Mouse (Mus musculus) brain, embryonic 14.5 days (tissue): ENCODE measurements around the gene Slc25a25. TPM values are rescaled to one million over a fixed set of nuclear protein-coding genes. Genes with fewer than 3 reads are reported as not detected.

Experiments used
- DNase-seq: peaks from one replicate; pipeline ENCODE4 v3.0.0-alpha.2; 2011; ENCODE audit warnings: low read depth
- CTCF ChIP-seq: fragments of 200-500 bp; IDR thresholded peaks from 2 replicates; pipeline ENCODE4 v1.5.1; 2012; ENCODE audit warnings: inconsistent platforms, mild to moderate bottlenecking, moderate library complexity, borderline replicate concordance; ENCODE audit not compliant: insufficient read depth, insufficient read length; ENCODE audit errors: extremely low read depth
- POLR2A ChIP-seq: fragments of 200-500 bp; IDR thresholded peaks from 2 replicates; pipeline ENCODE4 v1.6.1; 2012; ENCODE audit warnings: mild to moderate bottlenecking, inconsistent platforms, borderline replicate concordance; ENCODE audit not compliant: poor library complexity, insufficient read depth, insufficient read length, severe bottlenecking; ENCODE audit errors: extremely low read depth
- polyA plus RNA-seq: library from polyadenylated mRNA; depleted of rRNA; stranded (reverse); fragments of >200 nt; gene quantifications from 2 replicates; pipeline ENCODE4 v1.2.3, GENCODE M21; 2012

Gene Slc25a25
- polyA plus RNA-seq, 1 experiment = 46.1 TPM

DNA sequence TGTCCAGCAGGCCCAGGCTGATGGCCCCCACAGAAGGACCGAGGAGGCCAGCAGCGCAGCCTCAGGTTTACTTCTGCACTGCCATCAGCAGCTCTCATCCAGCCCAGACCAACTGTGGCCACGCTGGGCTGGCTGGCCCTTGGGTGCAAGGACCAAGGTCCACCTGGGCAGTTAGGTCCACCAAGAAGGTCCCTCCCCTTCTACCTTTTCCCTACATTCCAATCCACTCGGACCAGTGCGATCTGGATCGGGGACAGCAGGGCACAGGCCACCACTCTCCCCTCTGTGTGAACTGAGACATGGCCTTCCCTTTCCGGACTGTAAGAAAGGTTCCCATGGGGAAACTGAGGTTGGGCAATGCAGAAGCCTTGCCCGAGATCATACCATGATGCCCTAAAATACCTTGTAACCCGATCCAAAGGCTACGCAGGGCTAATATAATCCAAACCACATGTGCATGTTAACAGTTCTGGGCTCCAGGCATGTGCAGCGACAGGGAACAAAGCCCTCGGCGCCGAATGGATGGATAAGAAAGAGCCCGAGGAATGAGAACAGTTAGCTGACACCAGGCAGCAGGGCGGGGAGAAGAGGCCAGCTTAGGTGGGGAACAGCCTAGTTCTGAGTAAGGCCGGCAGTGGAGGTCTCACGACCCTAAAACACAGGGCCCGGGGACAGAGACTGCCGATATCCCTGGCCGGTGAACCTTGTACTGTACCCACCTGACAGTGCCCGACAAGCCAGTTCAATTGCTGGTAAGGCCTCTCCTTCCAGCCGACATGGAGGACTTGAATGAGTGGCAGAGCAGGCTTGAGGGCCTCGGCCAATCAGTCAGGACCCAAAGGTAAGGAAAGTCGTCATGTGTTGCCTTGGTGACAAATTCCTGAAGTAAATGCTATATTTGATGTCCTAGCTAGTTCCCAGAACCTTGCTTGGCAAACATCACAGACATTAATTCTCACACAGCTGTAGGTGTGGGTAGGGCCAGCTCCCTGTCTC is 42.5 kb downstream of the Slc25a25 start:
- no peak for DNase-seq

DNA sequence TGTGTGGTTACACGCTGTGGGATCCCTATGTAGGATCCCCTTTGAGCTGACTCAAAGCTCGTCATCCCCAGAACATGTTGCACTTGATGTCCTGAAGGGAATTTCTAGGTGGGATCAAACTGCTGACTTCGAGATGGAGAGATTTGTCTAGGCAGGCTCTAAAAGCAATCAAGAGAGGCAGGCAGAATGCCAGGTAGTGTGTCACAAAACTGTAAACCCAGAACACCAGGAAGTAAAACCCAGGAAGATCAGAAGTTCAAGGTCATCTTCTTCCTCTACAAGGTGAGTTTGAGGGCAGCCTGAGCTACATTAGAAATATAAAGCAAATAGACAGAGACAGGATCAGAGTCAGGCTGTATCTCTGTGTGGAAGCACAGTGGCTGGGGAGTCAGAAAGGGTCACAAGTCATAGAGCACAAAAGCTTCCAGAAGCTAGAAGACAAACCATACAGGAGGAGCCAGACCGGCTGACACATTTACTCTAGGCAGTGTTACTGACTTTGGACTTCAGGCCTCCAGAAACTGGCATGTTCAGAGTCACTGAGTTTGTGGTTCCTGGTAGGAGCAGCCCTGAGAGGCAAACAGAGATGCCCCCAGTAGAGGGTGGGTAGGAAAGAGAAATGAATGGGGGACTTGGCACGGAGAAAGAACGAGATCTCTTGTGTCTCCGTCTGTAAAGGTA is 44.0 kb downstream of the Slc25a25 start:
- TF ChIP-seq CTCF (no peak), POLR2A (no peak)
- no peak for DNase-seq

More for the DNA sequence above, 42.5 kb downstream of the Slc25a25 start:
- TF ChIP-seq CTCF (no peak), POLR2A (no peak)

DNA sequence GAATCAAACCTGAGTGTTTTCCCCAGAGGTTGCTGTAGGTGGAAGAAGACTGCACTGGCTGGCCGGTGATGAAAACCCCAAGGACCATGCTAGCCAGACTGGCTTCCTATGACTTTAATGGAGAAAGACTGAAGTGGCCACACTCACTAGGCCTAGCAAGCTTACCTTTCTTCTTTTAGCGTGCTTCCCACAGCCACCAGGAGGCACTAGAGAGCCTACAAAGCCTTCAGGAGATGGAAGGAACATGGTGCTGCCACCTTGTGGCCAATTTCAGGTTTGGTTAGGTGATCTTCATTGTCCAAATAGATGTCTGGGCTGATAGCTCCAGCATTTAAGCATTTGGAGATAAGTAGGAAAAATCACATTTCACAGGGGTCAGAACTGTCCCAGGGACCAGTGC is 46.6 kb downstream of the Slc25a25 start:
- TF ChIP-seq POLR2A (no peak), CTCF (peak; percentile 99)
- peak; percentile 98 for DNase-seq

DNA sequence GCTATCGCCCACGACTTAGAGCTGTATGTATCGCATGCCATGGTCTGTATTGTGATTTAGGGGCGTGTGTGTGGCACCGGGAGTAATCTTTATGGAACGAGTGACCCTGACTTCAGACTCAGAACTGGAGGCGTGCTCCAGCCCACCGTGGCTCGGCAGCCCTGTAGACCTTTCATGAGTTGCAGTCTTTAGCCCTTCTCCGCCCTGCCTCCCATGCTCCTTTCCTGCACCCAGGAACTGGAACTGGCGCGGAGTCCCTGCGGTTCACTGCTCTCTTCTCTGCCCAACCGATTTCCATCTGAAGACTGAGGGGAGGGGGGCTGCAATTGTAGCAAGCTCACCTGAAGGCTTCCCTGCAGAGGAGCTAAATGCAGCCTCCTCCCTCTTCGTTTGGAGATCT is 54.5 kb downstream of the Slc25a25 start:
- TF ChIP-seq CTCF = no peak
- no peak for DNase-seq

DNA sequence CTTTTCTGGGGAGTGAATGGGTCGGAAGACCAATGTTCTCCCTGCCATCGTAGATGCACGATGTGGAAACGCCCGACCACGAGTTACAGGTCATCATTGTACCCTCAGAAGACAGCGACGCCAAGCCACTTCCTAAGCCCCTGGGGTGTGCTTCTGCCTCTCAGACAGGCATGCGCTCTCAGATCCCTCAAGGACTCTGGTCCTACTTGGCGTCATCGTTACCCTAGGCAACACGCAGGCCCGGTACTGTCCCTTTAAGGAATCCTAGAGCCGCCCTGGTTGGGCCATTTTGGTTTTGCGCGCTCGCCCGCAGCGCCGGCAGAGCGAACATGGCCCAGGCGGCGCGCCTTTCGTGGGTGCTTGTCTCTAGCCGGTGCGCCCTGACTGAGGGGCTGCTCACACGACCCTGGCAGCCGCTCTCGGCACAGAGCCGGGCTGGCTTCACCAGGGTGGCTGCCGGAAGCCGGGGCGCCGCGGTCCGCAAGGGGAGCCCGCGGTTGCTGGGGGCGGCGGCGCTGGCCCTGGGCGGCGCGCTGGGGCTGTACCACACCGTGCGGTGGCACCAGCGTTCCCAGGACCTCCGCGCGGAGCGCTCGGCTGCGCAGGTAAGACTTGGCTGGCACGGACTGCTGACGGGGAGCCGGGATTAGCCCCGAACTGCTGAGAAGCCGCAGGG is 55.2 kb downstream of the Slc25a25 start:
- DNase-seq = peak; percentile 98
- TF ChIP-seq POLR2A (peak; percentile 48; the same call in 1 of the 2 replicates), CTCF (no peak)

DNA sequence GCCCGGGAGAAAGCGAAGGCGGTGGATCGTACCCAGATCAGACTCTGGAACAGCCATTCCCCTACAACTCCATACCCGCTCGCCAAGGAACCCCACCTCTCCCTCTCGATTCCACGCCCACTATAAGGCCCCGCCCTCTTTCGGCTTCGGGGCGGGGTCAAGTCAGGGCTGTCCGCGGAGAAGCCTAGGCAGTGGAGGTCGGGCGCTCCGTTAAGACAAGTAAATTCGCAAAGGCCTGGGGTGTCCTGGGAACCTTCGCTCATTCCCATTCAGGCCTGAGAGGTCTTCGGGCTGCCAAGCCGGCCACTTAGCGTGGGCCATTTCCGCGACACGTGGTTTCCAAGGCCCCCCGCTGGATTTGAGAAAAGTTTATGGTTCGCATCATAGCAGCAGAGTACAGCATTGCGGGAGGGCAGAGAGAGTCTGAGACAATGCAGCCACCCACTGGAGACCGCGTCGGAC is 55.7 kb downstream of the Slc25a25 start, which contains the start of gene Ptges2:
Gene Ptges2 (plus strand): TSS at position 413 of the 462 bp plus-strand sequence.
- DNase-seq = peak; percentile 97
- TF ChIP-seq POLR2A (0 out of 2 replicates have a peak, but pooled peaks have one; percentile 12), CTCF (no peak)

DNA sequence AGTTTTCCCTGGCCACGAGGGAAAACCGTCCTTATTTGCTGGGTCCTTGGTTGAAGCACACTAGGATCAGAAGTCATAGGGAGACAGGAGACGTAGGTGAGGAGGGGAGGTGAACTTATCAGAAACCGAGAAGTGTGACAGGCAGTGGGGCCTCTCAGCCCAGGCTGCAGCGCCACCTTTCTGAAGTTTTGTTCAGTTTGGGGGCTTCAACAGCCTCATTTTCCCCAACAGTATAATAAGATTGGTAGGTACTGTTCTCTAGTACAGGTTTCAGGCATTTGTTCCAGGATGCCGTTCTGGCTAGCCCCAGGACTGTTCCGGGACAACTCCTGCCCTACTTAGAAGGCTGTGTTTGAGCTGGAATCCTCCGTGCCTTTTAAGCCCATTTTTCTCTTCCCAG is 56.3 kb downstream of the Slc25a25 start:
- TF ChIP-seq POLR2A (no peak), CTCF (peak; percentile 35)
- DNase-seq = peak; percentile 58

DNA sequence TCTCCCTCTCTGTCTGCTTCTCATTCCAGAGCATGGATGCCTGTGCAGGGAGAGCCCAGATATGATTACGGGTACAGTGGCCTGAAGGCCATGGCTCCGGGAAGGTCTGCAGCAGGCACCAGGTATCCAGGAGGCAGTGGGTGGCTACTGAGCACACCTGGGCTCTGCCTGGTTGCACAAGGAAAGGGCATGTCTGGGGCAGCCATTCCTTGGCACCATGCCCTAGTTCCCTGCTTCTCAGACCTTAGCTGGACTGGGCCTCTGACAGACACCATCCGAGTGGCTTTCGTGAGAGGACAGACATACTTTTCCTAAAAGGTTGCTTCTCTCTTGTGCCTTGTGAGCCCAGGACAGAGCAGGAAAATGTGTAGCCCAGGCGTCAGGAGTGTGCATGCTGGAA is 59.2 kb downstream of the Slc25a25 start:
- DNase-seq = no peak
- TF ChIP-seq CTCF (no peak), POLR2A (no peak)

DNA sequence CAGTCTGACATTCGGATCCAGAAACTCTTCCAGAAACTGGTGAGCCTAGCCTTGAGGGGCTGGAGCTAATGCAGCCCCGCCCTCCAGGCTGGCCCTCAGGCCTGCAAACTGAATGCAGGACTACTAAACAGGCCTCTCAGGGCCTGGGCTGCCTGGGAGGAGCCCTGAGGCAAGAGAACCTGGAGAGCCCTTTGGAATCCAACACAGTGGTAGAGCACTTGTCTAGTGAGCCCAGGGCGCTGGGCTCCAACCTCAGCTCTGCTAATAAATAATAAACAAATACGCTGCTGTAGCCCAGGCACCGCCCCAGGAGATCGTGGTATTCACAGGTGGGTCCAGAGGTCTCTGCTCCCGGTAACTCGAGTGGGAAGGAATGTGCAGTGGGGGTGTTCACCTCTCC is 60.4 kb downstream of the Slc25a25 start:
- DNase-seq = no peak
- no peak for TF ChIP-seq POLR2A
- TF ChIP-seq CTCF = no peak

DNA sequence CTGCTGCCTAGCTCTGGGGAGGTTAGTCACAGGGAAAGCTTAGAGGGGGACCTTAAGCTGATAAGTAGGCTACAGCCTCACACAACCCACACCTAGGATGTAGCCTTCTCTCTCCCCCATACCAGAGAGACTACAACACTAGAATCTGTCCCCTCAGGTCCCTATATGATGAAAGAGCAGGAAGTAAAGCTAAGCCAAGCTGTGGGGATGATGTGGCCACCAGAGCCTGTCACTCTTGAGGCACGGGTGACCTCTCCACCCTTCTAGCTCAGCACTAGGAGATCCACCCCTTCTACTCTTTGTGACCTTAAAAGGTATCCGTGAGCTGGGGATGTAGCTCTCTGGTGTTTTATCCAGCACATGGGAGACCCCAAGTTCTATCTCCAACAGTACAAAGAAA is 62.1 kb downstream of the Slc25a25 start:
- no peak for DNase-seq
- TF ChIP-seq POLR2A (no peak), CTCF (no peak)
